Mouse (Mus musculus) cerebellum, adult (tissue): ENCODE data around the gene Selenon.
"Not testable (repeated sequence)": the region's sequence is repeated elsewhere in the genome, so short reads cannot be mapped to it uniquely, and the experiment has no call there.

Source experiments
- ATAC-seq: cut with Nextera tagmentation; 2 replicates; pipeline ENCODE4 v1.9.2; 2017; ENCODE audit warnings: mild to moderate bottlenecking, moderate library complexity, mixed read lengths; ENCODE audit not compliant: insufficient number of reproducible peaks, low FRiP score, low TSS enrichment

Selenon gene

GRCm38 (mm10) chr4:134512798-134513197 lies 39.2 kb downstream of the Selenon start:
- no peak for ATAC-seq

- no peak for ATAC-seq
These were observed 40.2 kb downstream of the Selenon start for GRCm38 (mm10) chr4:134511730-134512129.

GRCm38 (mm10) chr4:134510845-134511411 lies 41.0 kb downstream of the Selenon start, which contains the start of gene Aunip:
Aunip (plus strand) TSS chr4:134510999.
- peak; percentile 77 for ATAC-seq

- ATAC-seq: no peak
These were observed 41.6 kb downstream of the Selenon start for GRCm38 (mm10) chr4:134510396-134510795.

GRCm38 (mm10) chr4:134506713-134507112 lies 45.3 kb downstream of the Selenon start:
- no peak for ATAC-seq

- ATAC-seq: no peak
These were observed 45.9 kb downstream of the Selenon start for GRCm38 (mm10) chr4:134505966-134506594.

- ATAC-seq: no peak
These were observed 46.6 kb downstream of the Selenon start for GRCm38 (mm10) chr4:134505303-134505789.

GRCm38 (mm10) chr4:134503686-134504357 lies 48.1 kb downstream of the Selenon start:
- ATAC-seq: no peak

- ATAC-seq: no peak
These were observed 50.9 kb downstream of the Selenon start for GRCm38 (mm10) chr4:134501095-134501494.

- not testable (repeated sequence) for ATAC-seq
These were observed 53.0 kb downstream of the Selenon start for GRCm38 (mm10) chr4:134498983-134499382.

- no peak for ATAC-seq
These were observed 53.8 kb downstream of the Selenon start for GRCm38 (mm10) chr4:134497986-134498731.

GRCm38 (mm10) chr4:134497223-134497622 lies 54.7 kb downstream of the Selenon start:
- ATAC-seq: peak; percentile 38; the same call in 1 of the 2 replicates

GRCm38 (mm10) chr4:134496595-134497210 lies 55.3 kb downstream of the Selenon start, which contains the start of gene Paqr7:
Paqr7 (plus strand) TSS chr4:134496697.
- peak; percentile 77 for ATAC-seq

GRCm38 (mm10) chr4:134495546-134495923 lies 56.4 kb downstream of the Selenon start:
- no peak for ATAC-seq

GRCm38 (mm10) chr4:134494780-134495545 lies 57.0 kb downstream of the Selenon start:
- no peak for ATAC-seq

- not testable (repeated sequence) for ATAC-seq
These were observed 57.8 kb downstream of the Selenon start for GRCm38 (mm10) chr4:134494161-134494560.

GRCm38 (mm10) chr4:134491716-134492115 lies 60.2 kb downstream of the Selenon start:
- ATAC-seq: no peak

- ATAC-seq: no peak
These were observed 61.8 kb downstream of the Selenon start for GRCm38 (mm10) chr4:134489986-134490665.

- no peak for ATAC-seq
These were observed 63.8 kb downstream of the Selenon start for GRCm38 (mm10) chr4:134488211-134488610.
